Mouse (Mus musculus): ENCODE measurements at regions not wholly inside any gene's neighbourhood (a gene's known extent, or its start where the extent isn't known, plus 50 kb on each side); places are given as distances from the start of the nearest gene placed in this dataset.
A peak's percentile ranks its signal among the peaks of the same experiment; 100 is the strongest.

DNA sequence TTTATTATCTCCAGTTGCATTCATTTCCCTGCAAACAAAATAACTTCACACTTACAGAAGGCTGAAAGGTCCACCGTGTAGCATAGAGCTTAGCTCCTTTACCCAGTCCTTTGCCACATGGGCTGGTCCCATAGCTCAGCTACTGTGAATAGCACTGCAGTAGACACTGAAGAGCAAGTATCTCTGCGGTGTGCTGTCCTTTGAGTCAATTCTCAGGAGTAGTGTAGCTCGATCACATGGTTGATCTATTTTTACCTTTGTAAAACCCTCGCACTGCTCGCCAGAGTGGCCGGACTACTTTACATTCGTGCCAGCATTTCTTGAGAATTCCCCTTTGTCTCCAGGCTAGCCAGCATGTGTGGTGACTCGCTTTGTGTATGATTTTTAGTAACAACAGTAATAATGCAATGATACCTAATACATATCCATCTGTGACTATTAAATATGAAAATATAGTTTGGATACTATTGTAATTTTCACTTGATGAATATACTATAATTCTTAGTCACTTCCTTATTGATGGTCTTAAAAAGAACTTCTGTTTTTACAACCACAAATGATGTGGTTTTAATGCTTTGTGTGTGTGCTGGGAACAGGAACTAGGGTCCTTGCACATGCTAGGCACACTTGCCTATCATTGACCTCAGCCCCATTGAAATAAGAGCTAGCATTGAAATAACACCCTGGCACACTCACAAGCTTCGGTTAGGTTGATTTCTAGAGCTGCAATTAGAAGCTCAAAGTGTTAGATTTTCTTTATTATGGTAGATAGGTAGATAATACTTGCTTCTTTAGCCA is 257.7 kb upstream of the Atp11b start:
- DNase-seq (ENCODE audit: low spot score in 2 of 2), result no peak

DNA sequence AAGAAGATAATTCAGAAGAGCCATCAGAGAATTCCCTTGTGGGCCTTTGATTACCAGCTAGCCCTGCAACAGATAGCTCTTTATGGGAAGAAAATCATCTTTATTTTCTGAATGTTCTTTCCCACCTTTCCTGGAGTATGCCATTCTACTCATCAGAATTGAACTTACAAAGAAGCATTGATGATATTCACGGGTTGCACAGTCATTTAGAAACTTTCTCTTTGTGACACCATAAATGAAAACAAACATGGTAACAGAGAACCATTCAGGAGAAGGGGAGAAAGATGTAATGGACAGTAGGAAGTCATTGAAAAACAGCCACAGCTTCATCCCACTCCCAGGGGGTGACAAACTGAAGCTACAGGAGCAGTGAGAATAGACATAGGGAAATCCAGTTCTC is 243.6 kb upstream of the Atp11b start:
- no peak for DNase-seq (ENCODE audit: low spot score in 2 of 2)

DNA sequence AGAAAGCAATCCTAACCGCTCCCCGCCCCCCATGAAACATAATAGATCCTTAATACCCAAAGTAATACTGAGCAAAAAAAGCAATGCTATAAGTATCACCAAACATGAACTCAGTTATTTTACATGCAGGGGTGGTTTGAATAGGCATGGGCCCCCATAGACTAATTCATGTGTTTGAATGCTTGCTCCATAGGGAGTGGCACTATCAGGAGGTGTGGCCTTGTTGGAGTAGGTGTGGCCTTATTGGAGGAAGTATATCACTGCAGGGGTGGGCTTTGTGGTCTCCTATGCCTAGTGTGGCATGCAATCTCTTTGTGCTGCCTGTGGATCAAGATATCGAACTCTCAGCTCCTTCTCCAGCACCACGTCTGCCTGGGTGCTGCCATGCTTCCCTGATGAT is 237.4 kb upstream of the Atp11b start:
- no peak for DNase-seq (ENCODE audit: low spot score in 2 of 2)

DNA sequence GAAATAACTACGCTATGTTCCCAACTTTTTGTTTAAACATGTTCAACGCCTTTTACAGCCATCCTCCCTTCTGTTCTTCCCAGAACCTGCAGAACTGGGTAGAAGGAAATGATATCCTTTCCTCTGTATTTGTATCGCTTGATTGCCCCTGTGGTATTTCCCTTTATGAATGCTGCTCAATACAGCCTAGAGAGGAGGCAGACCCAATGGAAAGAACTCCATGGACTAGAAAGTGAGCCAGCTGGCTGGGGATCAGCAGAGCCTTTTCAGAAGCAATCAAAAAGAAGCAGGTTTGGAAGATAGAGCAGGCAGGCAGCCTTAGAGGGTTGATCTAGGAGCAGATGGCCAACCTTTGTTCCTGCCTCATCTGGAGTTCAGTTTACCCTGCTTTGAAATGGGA is 233.8 kb upstream of the Atp11b start:
- DNase-seq (ENCODE audit: low spot score in 2 of 2), result no peak

DNA sequence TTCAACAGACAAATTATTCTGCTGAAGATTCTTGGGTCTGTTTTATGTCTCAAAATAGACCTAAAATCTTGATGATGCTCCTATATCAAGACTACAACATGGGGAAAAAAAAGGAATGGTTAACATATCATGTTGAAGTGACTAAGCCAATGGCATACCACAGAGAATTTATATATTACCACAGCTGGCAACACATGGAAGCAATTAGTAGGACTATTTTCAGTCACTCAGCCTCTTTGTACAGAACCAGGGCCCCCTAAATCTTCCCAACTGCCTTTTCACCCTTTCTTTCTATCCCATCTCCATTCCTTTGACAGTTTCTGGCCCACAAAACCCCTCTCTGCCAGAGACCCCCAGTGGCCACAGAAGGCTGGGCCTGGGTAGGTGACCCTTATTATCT is 206.2 kb upstream of the Atp11b start:
- DNase-seq (ENCODE audit: low spot score in 2 of 2), result no peak

DNA sequence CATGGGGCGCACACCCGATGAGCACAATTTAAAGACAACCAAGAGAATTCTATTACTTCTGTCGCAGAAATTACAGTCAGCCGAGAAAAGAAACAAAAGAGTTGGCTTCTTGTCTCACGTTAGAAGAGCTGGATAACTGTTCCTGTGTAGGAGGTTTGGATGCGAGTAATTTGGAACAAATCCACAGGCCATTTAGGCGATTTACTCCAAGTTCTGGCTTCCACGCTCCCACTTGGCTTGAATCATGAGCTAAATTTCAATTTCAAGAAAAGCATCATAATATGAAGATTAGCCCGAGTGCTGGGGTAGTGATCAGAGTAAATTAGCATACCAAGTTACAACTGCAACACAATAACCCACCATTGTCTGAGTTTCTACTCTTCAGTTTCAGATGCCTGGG is 202.1 kb upstream of the Atp11b start:
- no peak for DNase-seq (ENCODE audit: low spot score in 2 of 2)

DNA sequence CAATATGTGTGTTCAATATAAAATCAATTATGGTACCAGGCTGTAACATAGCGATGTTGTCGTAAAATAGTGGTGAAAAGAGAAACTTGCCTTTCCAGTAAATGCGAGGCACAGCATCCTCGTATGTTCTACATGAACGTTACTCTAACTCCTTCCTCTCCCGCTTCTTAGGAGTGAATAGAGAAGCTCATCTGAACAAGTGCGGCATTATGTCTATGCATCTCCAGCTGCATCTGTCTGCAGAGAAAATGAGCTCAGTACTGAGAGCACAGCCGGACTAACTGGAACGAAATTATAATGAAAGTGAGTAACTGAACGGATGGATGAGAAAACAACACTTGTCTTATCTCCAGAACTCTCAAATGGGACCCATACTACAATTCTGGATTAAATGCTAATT is 193.5 kb upstream of the Atp11b start:
- no peak for DNase-seq (ENCODE audit: low spot score in 2 of 2)

DNA sequence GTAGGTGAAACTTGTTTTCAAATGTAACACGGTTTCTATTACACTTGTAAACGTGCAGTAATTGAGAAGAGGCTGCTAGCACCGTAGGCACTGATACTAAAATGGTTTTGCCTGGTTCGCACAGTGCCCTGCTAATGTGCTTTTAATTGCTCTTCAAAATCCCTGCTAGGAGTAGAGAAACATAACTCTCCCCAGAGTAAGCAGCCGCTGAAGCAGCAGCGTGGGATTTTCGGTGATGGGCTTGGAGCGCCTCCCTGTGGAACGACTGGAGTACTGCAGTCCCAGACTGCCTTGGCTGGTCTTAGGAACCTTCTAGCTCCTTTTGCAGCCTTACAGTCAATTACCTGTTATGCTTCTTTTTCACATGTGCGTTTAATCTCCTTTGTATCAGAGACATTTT is 179.5 kb upstream of the Atp11b start:
- peak in 1 of 2 experiments; percentile 3 for DNase-seq (ENCODE audit: low spot score in 2 of 2)

Measured in thymus, postnatal 10 days (tissue).